Mouse (Mus musculus): Measurements from ENCODE around the gene Fate1. TPM values are rescaled to one million over a fixed set of nuclear protein-coding genes. Genes with fewer than 3 reads are reported as not detected.

Gene Fate1
- total RNA-seq, 1 experiment, result not detected

DNA sequence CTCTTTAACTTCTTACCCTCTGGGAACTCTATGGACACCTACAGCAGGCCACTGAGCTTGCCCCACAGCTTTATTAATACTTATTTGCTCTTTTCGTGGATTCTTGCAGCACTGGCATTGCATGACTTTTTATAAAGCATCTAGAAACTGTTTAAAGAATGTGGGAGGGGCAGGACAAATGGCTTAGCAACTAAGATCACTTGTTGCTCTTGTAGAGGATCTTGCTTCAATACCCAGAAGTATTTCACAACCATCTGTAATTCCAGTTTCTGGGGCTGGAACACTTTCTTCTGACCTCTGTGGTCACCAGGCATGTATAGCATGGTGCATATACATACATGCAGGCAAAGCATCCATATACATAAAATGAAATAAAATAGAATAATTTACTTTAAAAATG is 23.2 kb downstream of the Fate1 start:
- no peak for DNase-seq (ENCODE audit: low read depth, low spot score)
- H3K36me3 ChIP-seq (ENCODE audit: control insufficient read depth, insufficient read depth, low read length, poor library complexity, severe bottlenecking), result no peaks in the 10 kb centered on the region
- in situ Hi-C loops (cut with MboI; ENCODE audit: low sequenced_read_pairs in 2 of 2, unreplicated experiment in 2 of 2), result no loop called here

DNA sequence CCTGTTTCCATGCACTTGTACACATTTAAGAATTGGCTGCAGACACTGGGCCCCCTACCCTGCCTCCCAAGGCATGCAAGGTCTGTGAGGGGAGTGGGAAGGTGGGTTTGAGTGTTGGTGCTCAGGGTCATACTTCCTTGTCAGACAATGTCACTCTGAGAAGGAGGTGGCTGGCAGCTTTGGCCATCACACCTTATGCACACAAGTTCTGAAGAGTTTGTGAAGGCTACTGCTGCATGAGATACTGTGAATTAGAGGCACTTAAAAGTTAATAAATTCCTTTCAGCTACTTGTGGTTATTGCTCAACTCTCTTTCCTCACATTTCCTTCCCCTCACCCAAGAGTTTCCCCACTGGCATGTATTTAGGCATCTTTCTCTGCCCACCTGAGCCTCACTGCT is 37.1 kb downstream of the Fate1 start:
- in situ Hi-C loops (cut with MboI; ENCODE audit: low sequenced_read_pairs in 2 of 2, unreplicated experiment in 2 of 2), result loop anchor here in 1 of 2 experiments (25.0 kb wide), 1 partner anchor 802 kb away; no protein-coding TSS in a partner anchor
- Histone ChIP-seq H3K9ac (ENCODE audit: insufficient read depth, low read depth, low read length, poor library complexity, severe bottlenecking) (no peak overlapping the region), H3K9me3 (ENCODE audit: control insufficient read depth, insufficient read depth, low read depth, low read length) (no peaks in the 10 kb centered on the region), H3K4me1 (ENCODE audit: control insufficient read depth in 2 of 2, insufficient read depth in 2 of 2, low read length in 2 of 2, poor library complexity in 1 of 2) (no peaks in the 10 kb centered on the region), H3K36me3 (ENCODE audit: control insufficient read depth, insufficient read depth, low read length, poor library complexity, severe bottlenecking) (no peaks in the 10 kb centered on the region), H3K4me3 (ENCODE audit: insufficient read depth in 1 of 2, low read depth in 1 of 2, low read length in 2 of 2, poor library complexity in 1 of 2, severe bottlenecking in 1 of 2) (no peak overlapping the region), H3K27ac (ENCODE audit: insufficient read depth, low read depth, low read length, poor library complexity, severe bottlenecking) (no peak overlapping the region)
- no peak for DNase-seq (ENCODE audit: low read depth, low spot score)
- TF ChIP-seq CHD2 (IDR thresholded peaks at IDR 0.05; ENCODE audit: low read depth, low read length), result no peak
- no peak for TF ChIP-seq MAFK (IDR thresholded peaks at IDR 0.05; ENCODE audit: insufficient read depth, low read depth, low read length)
- TF ChIP-seq HCFC1 (IDR thresholded peaks at IDR 0.05; ENCODE audit: borderline replicate concordance, insufficient read depth, low read length), result no peak
- TF ChIP-seq ZNF384 (IDR thresholded peaks at IDR 0.05; ENCODE audit: low read depth, low read length), result no peak
- no peak for TF ChIP-seq ZC3H11A (IDR thresholded peaks at IDR 0.05; ENCODE audit: borderline replicate concordance, low read depth, low read length)

More for the DNA sequence above, 23.2 kb downstream of the Fate1 start:
- H3K27ac ChIP-seq (ENCODE audit: insufficient read depth, low read depth, low read length, poor library complexity, severe bottlenecking), result no peak overlapping the region
- no peaks in the 10 kb centered on the region for H3K4me1 ChIP-seq (ENCODE audit: control insufficient read depth in 2 of 2, insufficient read depth in 2 of 2, low read length in 2 of 2, poor library complexity in 1 of 2)
- no peak overlapping the region for H3K4me3 ChIP-seq (ENCODE audit: insufficient read depth in 1 of 2, low read depth in 1 of 2, low read length in 2 of 2, poor library complexity in 1 of 2, severe bottlenecking in 1 of 2)
- H3K9me3 ChIP-seq (ENCODE audit: control insufficient read depth, insufficient read depth, low read depth, low read length), result no peaks in the 10 kb centered on the region
- TF ChIP-seq ZNF384 (IDR thresholded peaks at IDR 0.05; ENCODE audit: low read depth, low read length), result no peak
- TF ChIP-seq CHD2 (IDR thresholded peaks at IDR 0.05; ENCODE audit: low read depth, low read length), result no peak
- TF ChIP-seq HCFC1 (IDR thresholded peaks at IDR 0.05; ENCODE audit: borderline replicate concordance, insufficient read depth, low read length), result no peak
- no peak for TF ChIP-seq MAFK (IDR thresholded peaks at IDR 0.05; ENCODE audit: insufficient read depth, low read depth, low read length)
- no peak for TF ChIP-seq ZC3H11A (IDR thresholded peaks at IDR 0.05; ENCODE audit: borderline replicate concordance, low read depth, low read length)
- no peak overlapping the region for H3K9ac ChIP-seq (ENCODE audit: insufficient read depth, low read depth, low read length, poor library complexity, severe bottlenecking)

DNA sequence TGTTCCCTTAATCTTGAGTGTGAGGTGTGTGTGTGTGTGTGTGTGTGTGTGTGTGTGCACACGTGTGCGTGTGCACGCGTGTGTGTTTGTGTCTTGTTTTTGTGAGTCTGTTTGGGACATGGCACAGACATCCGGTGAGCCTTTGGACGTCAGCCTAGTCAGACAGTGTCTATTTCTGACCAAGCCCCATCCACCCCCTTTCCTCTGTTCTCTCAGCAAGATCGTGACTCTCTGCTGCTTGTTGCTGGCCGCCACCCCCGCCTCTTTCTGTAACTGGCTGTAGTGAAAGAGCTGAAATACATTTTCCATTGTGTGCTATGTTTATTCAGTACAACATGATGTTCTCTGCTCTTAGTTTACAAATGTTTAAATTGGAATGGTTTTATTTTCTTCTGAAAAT is 39.5 kb downstream of the Fate1 start:
- no peak overlapping the region for H3K9ac ChIP-seq (ENCODE audit: insufficient read depth, low read depth, low read length, poor library complexity, severe bottlenecking)
- H3K4me1 ChIP-seq (ENCODE audit: control insufficient read depth in 2 of 2, insufficient read depth in 2 of 2, low read length in 2 of 2, poor library complexity in 1 of 2), result no peaks in the 10 kb centered on the region
- H3K27ac ChIP-seq (ENCODE audit: insufficient read depth, low read depth, low read length, poor library complexity, severe bottlenecking), result no peak overlapping the region
- DNase-seq (ENCODE audit: low read depth, low spot score), result no peak
- no peak overlapping the region for H3K4me3 ChIP-seq (ENCODE audit: insufficient read depth in 1 of 2, low read depth in 1 of 2, low read length in 2 of 2, poor library complexity in 1 of 2, severe bottlenecking in 1 of 2)
- H3K36me3 ChIP-seq (ENCODE audit: control insufficient read depth, insufficient read depth, low read length, poor library complexity, severe bottlenecking), result no peaks in the 10 kb centered on the region
- in situ Hi-C loops (cut with MboI; ENCODE audit: low sequenced_read_pairs in 2 of 2, unreplicated experiment in 2 of 2), result loop anchor here in 1 of 2 experiments (25.0 kb wide), 1 partner anchor 800 kb away; no protein-coding TSS in a partner anchor
- TF ChIP-seq CHD2 (IDR thresholded peaks at IDR 0.05; ENCODE audit: low read depth, low read length) (no peak), ZC3H11A (IDR thresholded peaks at IDR 0.05; ENCODE audit: borderline replicate concordance, low read depth, low read length) (no peak), HCFC1 (IDR thresholded peaks at IDR 0.05; ENCODE audit: borderline replicate concordance, insufficient read depth, low read length) (no peak), MAFK (IDR thresholded peaks at IDR 0.05; ENCODE audit: insufficient read depth, low read depth, low read length) (no peak), ZNF384 (IDR thresholded peaks at IDR 0.05; ENCODE audit: low read depth, low read length) (no peak)
- no peaks in the 10 kb centered on the region for H3K9me3 ChIP-seq (ENCODE audit: control insufficient read depth, insufficient read depth, low read depth, low read length)

DNA sequence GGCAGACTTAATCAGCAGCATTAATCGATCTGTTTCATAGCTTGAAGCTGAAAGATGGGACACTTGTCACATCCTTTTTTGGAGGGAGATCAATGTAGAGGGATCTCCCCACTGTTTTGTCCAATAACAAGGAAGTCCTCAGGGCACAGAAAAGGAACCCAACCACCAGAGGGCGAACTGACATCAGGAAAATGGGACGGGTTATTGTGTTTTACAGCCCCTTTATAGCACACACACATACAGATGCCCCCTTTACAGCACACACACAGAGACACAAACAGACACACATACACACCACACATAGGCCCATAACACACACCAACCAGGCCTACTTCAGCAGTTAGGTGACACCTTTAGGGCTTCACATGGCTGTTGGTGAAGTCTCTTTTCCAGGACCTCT is 40.0 kb downstream of the Fate1 start:
- no peak overlapping the region for H3K4me3 ChIP-seq (ENCODE audit: insufficient read depth in 1 of 2, low read depth in 1 of 2, low read length in 2 of 2, poor library complexity in 1 of 2, severe bottlenecking in 1 of 2)
- H3K9ac ChIP-seq (ENCODE audit: insufficient read depth, low read depth, low read length, poor library complexity, severe bottlenecking), result no peak overlapping the region
- H3K27ac ChIP-seq (ENCODE audit: insufficient read depth, low read depth, low read length, poor library complexity, severe bottlenecking), result no peak overlapping the region
- in situ Hi-C loops (cut with MboI; ENCODE audit: low sequenced_read_pairs in 2 of 2, unreplicated experiment in 2 of 2), result loop anchor here in 1 of 2 experiments (25.0 kb wide), 1 partner anchor 799 kb away; no protein-coding TSS in a partner anchor
- H3K9me3 ChIP-seq (ENCODE audit: control insufficient read depth, insufficient read depth, low read depth, low read length), result no peaks in the 10 kb centered on the region
- H3K4me1 ChIP-seq (ENCODE audit: control insufficient read depth in 2 of 2, insufficient read depth in 2 of 2, low read length in 2 of 2, poor library complexity in 1 of 2), result no peaks in the 10 kb centered on the region
- H3K36me3 ChIP-seq (ENCODE audit: control insufficient read depth, insufficient read depth, low read length, poor library complexity, severe bottlenecking), result no peaks in the 10 kb centered on the region
- DNase-seq (ENCODE audit: low read depth, low spot score), result peak; percentile 12
- TF ChIP-seq HCFC1 (IDR thresholded peaks at IDR 0.05; ENCODE audit: borderline replicate concordance, insufficient read depth, low read length) (no peak), ZNF384 (IDR thresholded peaks at IDR 0.05; ENCODE audit: low read depth, low read length) (no peak), ZC3H11A (IDR thresholded peaks at IDR 0.05; ENCODE audit: borderline replicate concordance, low read depth, low read length) (no peak), CHD2 (IDR thresholded peaks at IDR 0.05; ENCODE audit: low read depth, low read length) (no peak), MAFK (IDR thresholded peaks at IDR 0.05; ENCODE audit: insufficient read depth, low read depth, low read length) (no peak)

Measured in ES-E14 (cell line).